Mouse (Mus musculus) hindbrain, embryonic 11.5 days (tissue): ENCODE data around the gene Bend6. TPM values are rescaled to one million over a fixed set of nuclear protein-coding genes. Genes with fewer than 3 reads are reported as not detected.

Experiments used
- ATAC-seq: fragments of 200-750 bp; cut with Nextera tagmentation; 2 replicates; pipeline ENCODE4 v1.8.0; 2017; ENCODE audit warnings: mild to moderate bottlenecking, moderate TSS enrichment, moderate library complexity; ENCODE audit not compliant: low FRiP score
- DNase-seq: peaks from one replicate; pipeline ENCODE4 v3.0.0-alpha.2; 2015; ENCODE audit warnings: low spot score
- H3K27ac ChIP-seq: fragments of 300-500 bp; sonication (generic); 2 replicates; pipeline ENCODE4 v1.5.1; 2014; ENCODE audit warnings: mild to moderate bottlenecking, low read depth, low read length
- H3K27me3 ChIP-seq: fragments of 300-500 bp; sonication (generic); 2 replicates; pipeline ENCODE4 v1.6.1; 2014; ENCODE audit warnings: mild to moderate bottlenecking, low read length, moderate library complexity, mixed read lengths; ENCODE audit not compliant: control insufficient read depth, insufficient read depth
- H3K36me3 ChIP-seq: fragments of 300-500 bp; sonication (generic); 2 replicates; pipeline ENCODE4 v1.6.1; 2014; ENCODE audit warnings: mild to moderate bottlenecking, low read length, moderate library complexity, mixed read lengths; ENCODE audit not compliant: control insufficient read depth, insufficient read depth
- H3K4me1 ChIP-seq: fragments of 300-500 bp; sonication (generic); replicated peaks from 2 replicates; pipeline ENCODE4 v1.6.1; 2014; ENCODE audit warnings: low read length, mixed read lengths; ENCODE audit not compliant: control insufficient read depth, insufficient read depth
- H3K4me2 ChIP-seq: fragments of 300-500 bp; sonication (generic); replicated peaks from 2 replicates; pipeline ENCODE4 v1.6.1; 2014; ENCODE audit warnings: mild to moderate bottlenecking, low read depth, low read length
- H3K4me3 ChIP-seq: fragments of 300-500 bp; sonication (generic); 2 replicates; pipeline ENCODE4 v1.5.1; 2014; ENCODE audit warnings: low read depth, low read length
- H3K9ac ChIP-seq: fragments of 300-500 bp; sonication (generic); 2 replicates; pipeline ENCODE4 v1.6.1; 2014; ENCODE audit warnings: low read depth, low read length
- H3K9me3 ChIP-seq: fragments of 300-500 bp; sonication (generic); 2 replicates; pipeline ENCODE4 v1.6.1; 2016; ENCODE audit warnings: low read length; ENCODE audit not compliant: control insufficient read depth
- WGBS: fragments of 180-500 bp; shearing (Covaris S2); extraction: QIAGEN DNeasy Blood & Tissue Kit; methylation state at CpG from one replicate; pipeline ENCODE4 v1.1.7; 2014; 5-methylcytosine and 5-hydroxymethylcytosine counted together
- polyA plus RNA-seq: library from polyadenylated mRNA; unstranded; fragments of >200 nt; fragmentation: Nextera tagmentation; extraction: Ambion mirVana; gene quantifications from 2 replicates; pipeline ENCODE4 v1.2.1, GENCODE M21; 2014

The Bend6 gene
- polyA plus RNA-seq, 1 experiment from 2014 or later, result 3.8 TPM

GRCm38 (mm10) chr1:33942638-33943037, 35.0 kb upstream of the Bend6 start:
- no peak overlapping the region for H3K4me3 ChIP-seq
- no peaks in the 10 kb centered on the region for H3K36me3 ChIP-seq
- ATAC-seq (no peak), DNase-seq (no peak)
- no peaks in the 10 kb centered on the region for H3K9me3 ChIP-seq
- 95% methylated on average over 8 of the region's 8 CpGs for WGBS
- H3K27ac ChIP-seq, result no peak overlapping the region
- H3K27me3 ChIP-seq, result no peaks in the 10 kb centered on the region
- no peak overlapping the region for H3K9ac ChIP-seq
- H3K4me2 ChIP-seq, result no peak overlapping the region
- H3K4me1 ChIP-seq, result no peaks in the 10 kb centered on the region

DNA sequence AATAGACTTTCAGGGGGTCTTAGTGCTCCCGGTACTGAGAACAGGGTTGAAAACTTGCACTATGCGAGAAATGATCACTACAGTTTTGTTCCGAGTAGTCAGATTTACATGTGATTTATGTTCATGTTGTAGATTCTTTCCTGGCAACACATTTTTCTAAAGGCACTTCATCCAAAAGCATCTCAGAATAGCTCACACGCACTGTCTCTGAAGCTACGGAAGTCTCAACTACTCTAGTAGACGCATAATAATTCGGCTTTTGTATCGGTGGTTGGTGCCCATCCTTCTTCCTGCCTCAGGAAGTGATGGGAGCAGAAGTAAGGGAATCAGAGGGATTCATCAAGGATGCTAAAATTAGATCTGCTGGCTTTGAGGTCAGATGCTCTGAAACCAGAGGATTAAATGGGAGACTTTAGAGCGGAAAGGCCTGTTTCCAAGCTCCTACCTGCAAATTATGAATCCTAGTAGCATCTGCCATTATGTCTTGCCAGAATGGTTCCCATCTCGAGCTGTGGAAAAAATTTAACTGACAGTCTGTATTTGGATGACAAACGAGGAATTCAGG, 32.8 kb upstream of the Bend6 start:
- no peak overlapping the region for H3K4me3 ChIP-seq
- H3K27ac ChIP-seq, result no peak overlapping the region
- DNase-seq (no peak), ATAC-seq (no peak)
- H3K36me3 ChIP-seq, result no peaks in the 10 kb centered on the region
- H3K9ac ChIP-seq, result no peak overlapping the region
- no peaks in the 10 kb centered on the region for H3K27me3 ChIP-seq
- H3K4me2 ChIP-seq, result no peak overlapping the region
- WGBS, result 91% methylated on average over 11 of the region's 11 CpGs
- no peaks in the 10 kb centered on the region for H3K9me3 ChIP-seq
- no peaks in the 10 kb centered on the region for H3K4me1 ChIP-seq

GRCm38 (mm10) chr1:33939828-33940227, 32.2 kb upstream of the Bend6 start:
- Histone ChIP-seq H3K27me3 (no peaks in the 10 kb centered on the region), H3K27ac (no peak overlapping the region), H3K4me1 (no peaks in the 10 kb centered on the region), H3K9ac (no peak overlapping the region), H3K4me2 (no peak overlapping the region), H3K9me3 (no peaks in the 10 kb centered on the region), H3K4me3 (no peak overlapping the region), H3K36me3 (no peaks in the 10 kb centered on the region)
- WGBS, result 84% methylated on average over 5 of the region's 5 CpGs
- no peak for DNase-seq
- ATAC-seq, result no peak

DNA sequence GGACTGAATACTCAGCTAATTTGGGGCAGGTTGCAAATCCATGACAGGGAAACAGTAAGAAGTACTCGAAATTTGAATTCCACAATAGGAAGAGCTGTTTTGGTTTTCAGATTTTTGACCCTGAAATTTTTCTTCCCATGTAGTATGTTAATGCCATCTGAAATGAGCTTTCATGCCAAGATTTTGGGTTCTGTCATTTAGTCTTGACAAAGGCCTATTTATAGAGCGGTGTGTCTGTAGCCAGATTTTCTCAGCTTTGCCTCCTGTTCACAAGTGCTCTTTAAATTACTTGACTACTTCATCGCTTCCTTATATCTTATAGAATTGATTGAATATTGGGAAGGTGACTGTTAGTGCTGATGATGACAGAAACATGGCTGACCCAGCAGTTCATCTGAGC, 28.3 kb upstream of the Bend6 start:
- Histone ChIP-seq H3K9me3 (no peaks in the 10 kb centered on the region), H3K4me1 (no peaks in the 10 kb centered on the region), H3K4me3 (no peak overlapping the region), H3K27ac (no peak overlapping the region), H3K36me3 (no peaks in the 10 kb centered on the region), H3K9ac (no peak overlapping the region), H3K27me3 (no peaks in the 10 kb centered on the region), H3K4me2 (no peak overlapping the region)
- WGBS, result 85% methylated on average over 3 of the region's 3 CpGs
- ATAC-seq (no peak), DNase-seq (no peak)

- no peaks in the 10 kb centered on the region for H3K9me3 ChIP-seq
- 81% methylated on average over 14 of the region's 14 CpGs for WGBS
- H3K4me1 ChIP-seq, result no peaks in the 10 kb centered on the region
- H3K36me3 ChIP-seq, result no peaks in the 10 kb centered on the region
- no peak overlapping the region for H3K4me2 ChIP-seq
- H3K4me3 ChIP-seq, result no peak overlapping the region
- no peak for ATAC-seq
- peak; percentile 14 for DNase-seq
- no peak overlapping the region for H3K9ac ChIP-seq
- H3K27ac ChIP-seq, result no peak overlapping the region
- H3K27me3 ChIP-seq, result no peaks in the 10 kb centered on the region
Measured at GRCm38 (mm10) chr1:33932845-33933499, 25.4 kb upstream of the Bend6 start.

DNA sequence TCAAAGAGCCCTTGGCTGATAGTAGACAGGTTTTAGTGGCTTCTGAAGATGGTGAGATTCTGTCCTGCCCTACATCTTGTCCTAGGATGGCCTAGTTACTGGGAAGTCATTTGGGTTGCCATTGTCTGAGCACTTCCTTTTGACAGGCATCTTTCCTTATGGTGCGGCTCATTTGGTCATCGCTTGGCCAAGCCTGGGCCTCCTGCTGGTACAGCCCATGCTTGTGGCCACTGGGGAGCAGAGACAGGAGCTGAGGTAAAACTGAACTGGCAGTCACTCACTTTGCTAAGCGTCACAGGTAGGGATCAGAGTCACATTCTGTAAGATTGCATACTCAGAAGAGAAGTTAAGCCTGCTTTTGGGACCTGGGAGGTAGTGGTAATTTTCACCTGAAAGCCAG, 24.6 kb upstream of the Bend6 start:
- Histone ChIP-seq H3K4me2 (no peak overlapping the region), H3K36me3 (no peaks in the 10 kb centered on the region), H3K4me1 (no peaks in the 10 kb centered on the region), H3K27ac (no peak overlapping the region), H3K27me3 (no peaks in the 10 kb centered on the region), H3K9me3 (no peaks in the 10 kb centered on the region), H3K9ac (no peak overlapping the region), H3K4me3 (no peak overlapping the region)
- 80% methylated on average over 3 of the region's 3 CpGs for WGBS
- DNase-seq (no peak), ATAC-seq (no peak)

GRCm38 (mm10) chr1:33931791-33932190, 24.2 kb upstream of the Bend6 start:
- DNase-seq (peak; percentile 22), ATAC-seq (no peak)
- Histone ChIP-seq H3K27me3 (no peaks in the 10 kb centered on the region), H3K4me1 (no peaks in the 10 kb centered on the region), H3K27ac (no peak overlapping the region), H3K9ac (no peak overlapping the region), H3K36me3 (no peaks in the 10 kb centered on the region), H3K9me3 (no peaks in the 10 kb centered on the region), H3K4me3 (no peak overlapping the region), H3K4me2 (no peak overlapping the region)
- 47% methylated on average over 8 of the region's 8 CpGs for WGBS

DNA sequence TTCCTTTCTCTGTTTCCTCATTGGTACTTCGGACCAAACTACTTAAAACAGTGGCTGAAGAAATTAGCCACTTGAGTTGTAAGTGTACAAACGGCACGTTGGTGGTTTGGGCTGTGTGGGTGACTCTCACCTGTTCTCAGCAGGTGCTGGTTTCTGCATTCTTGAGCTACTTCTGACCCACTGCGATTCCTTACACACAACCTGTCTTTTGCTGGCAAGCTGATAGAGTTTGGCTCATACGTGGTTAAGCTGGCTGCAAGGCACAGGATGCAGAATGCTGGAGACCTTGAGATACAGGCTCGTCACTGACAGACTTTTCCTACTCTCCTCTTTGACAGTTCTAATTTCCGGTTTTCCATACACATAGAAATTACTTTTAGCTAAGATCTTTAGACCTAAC, 19.9 kb upstream of the Bend6 start:
- DNase-seq (no peak), ATAC-seq (no peak)
- Histone ChIP-seq H3K36me3 (no peaks in the 10 kb centered on the region), H3K4me2 (no peak overlapping the region), H3K4me1 (no peaks in the 10 kb centered on the region), H3K9me3 (no peaks in the 10 kb centered on the region), H3K27ac (no peak overlapping the region), H3K9ac (no peak overlapping the region), H3K27me3 (no peaks in the 10 kb centered on the region), H3K4me3 (no peak overlapping the region)
- 92% methylated on average over 7 of the region's 7 CpGs for WGBS

DNA sequence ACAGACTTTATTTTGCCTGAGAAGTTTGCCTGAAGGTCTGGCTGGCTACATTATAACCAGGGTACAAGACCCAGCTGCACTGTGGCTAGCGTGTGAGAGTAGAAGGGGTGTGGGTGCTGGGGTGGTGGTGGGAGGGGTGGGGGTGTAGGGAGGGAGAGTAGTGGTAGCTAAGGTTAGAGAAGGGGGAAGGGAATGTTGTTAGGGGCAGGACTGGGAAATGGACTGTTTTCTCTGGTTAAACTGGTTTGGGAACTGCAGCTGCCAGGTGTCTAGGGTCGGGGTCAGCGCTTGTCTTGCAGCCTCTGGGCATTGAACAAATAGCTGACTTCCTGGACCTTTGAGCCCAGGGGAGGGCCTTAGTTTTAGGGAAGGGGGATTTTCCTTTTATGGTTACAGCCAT, 17.7 kb upstream of the Bend6 start:
- H3K27ac ChIP-seq, result no peak overlapping the region
- H3K36me3 ChIP-seq, result no peaks in the 10 kb centered on the region
- H3K4me2 ChIP-seq, result no peak overlapping the region
- ATAC-seq, result no peak
- no peaks in the 10 kb centered on the region for H3K27me3 ChIP-seq
- no peak overlapping the region for H3K9ac ChIP-seq
- H3K4me1 ChIP-seq, result no peaks in the 10 kb centered on the region
- WGBS, result 61% methylated on average over 3 of the region's 3 CpGs
- no peaks in the 10 kb centered on the region for H3K9me3 ChIP-seq
- H3K4me3 ChIP-seq, result no peak overlapping the region
- DNase-seq, result no peak
